Mouse (Mus musculus) cerebellum, adult 2 months (tissue): ENCODE measurements at regions not wholly inside any gene's neighbourhood (a gene's known extent, or its start where the extent isn't known, plus 50 kb on each side); places are given as distances from the start of the nearest gene placed in this dataset.

Source experiments
- DNase-seq, 2 experiments: peaks; one replicate each; pipeline ENCODE4 v3.0.0; 2021
- H3K27ac ChIP-seq: fragments of 200-500 bp; 2 replicates; pipeline ENCODE4 v1.5.1; 2012; ENCODE audit warnings: low read length, control low read depth, inconsistent platforms; ENCODE audit not compliant: insufficient read depth
- H3K27me3 ChIP-seq: fragments of 200-500 bp; 2 replicates; pipeline ENCODE4 v1.6.1; 2012; ENCODE audit warnings: inconsistent platforms, mild to moderate bottlenecking, low read length, moderate library complexity; ENCODE audit not compliant: control insufficient read depth, insufficient read depth
- H3K4me1 ChIP-seq: fragments of 200-500 bp; 2 replicates; pipeline ENCODE4 v1.6.1; 2011; ENCODE audit warnings: low read length; ENCODE audit not compliant: control insufficient read depth, insufficient read depth
- H3K4me3 ChIP-seq: fragments of 200-500 bp; replicated peaks from 2 replicates; pipeline ENCODE3; 2011; ENCODE audit warnings: mild to moderate bottlenecking, low read depth, low read length, control low read depth; ENCODE audit not compliant: insufficient read depth
- CTCF ChIP-seq: fragments of 200-500 bp; IDR thresholded peaks from 2 replicates; pipeline ENCODE4 v1.5.1; 2011; ENCODE audit warnings: low read depth, mild to moderate bottlenecking, control low read depth, low read length, moderate library complexity, borderline replicate concordance; ENCODE audit not compliant: insufficient read depth
- POLR2A ChIP-seq: fragments of 200-500 bp; IDR thresholded peaks from 2 replicates; pipeline ENCODE4 v1.6.1; 2011; ENCODE audit warnings: low read length, control low read depth, borderline replicate concordance; ENCODE audit not compliant: insufficient read depth
- WGBS: fragments of 180-500 bp; shearing (Covaris S2); methylation state at CpG from one replicate; pipeline ENCODE4 v1.1.7; 2018; 5-methylcytosine and 5-hydroxymethylcytosine counted together

DNA sequence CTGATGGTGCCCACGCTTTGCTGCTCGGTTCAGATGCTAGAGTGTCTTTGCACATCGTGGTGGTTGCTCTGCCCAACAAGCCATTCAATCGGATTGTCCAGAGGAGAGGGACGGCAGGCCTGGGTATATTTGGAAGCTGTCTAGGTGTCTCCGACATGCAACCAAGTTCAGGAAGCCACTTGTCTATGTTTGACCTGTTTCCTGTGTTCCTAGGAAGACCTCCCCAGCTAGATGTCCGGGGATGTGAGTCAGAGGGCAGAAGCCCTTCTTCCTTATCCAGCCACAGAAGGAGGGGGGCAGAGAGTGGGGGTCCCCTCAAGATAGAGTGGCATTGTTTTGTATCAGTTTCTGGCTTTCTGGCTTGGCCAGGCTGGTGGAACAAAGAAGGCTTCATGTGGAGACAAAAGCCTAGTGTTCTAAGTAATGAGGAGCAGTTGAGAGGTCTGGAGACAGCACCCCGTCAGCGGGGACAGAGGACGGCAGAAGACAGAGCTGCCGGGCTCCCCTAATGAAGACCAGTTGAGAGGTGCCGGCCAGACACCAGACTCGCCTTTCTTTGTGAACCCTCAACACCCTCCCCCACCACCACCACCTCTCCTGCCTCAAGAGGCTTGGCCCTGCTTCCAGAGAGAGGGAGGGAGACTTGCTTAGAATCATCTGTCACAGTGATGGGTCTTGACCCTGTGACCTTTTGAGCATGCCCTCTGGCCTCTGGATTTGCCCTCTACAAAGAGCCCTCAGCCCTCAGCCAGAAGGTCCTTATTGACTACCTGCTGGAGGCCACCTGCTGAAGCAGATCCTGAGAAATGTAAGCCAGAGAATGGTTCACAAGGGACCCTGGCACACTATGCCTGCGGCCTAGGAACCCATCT, 207.6 kb upstream of the Tbx3 start:
- Histone ChIP-seq H3K4me3 (no peak overlapping the region), H3K27ac (no peak overlapping the region), H3K4me1 (no peaks in the 10 kb centered on the region), H3K27me3 (peaks cover 2% of the 10 kb centered on the region; the same call in 1 of the 2 replicates)
- no peak for DNase-seq
- TF ChIP-seq POLR2A = no peak
- no peak for TF ChIP-seq CTCF
- WGBS = 63% methylated on average over 14 of the region's 14 CpGs

DNA sequence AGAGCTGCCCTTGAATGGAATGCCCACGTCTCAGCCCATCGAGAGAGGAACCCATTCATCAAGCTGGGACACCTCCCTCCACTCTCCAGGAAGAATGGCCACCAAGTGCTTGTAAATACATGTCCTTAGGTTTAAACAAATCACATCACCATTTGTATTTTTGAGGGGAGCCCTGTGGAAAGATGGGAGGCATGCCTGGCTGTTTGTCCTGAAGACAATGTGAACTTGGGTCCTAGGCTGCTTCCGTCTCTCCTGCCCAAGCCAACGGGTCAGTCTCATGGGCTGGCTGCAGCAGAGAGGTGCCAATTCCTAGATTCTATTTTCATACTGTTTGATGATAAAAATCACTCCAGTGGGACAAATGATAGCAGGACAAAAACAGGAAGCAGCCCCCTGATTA, 205.9 kb upstream of the Tbx3 start:
- no peak for DNase-seq
- no peaks in the 10 kb centered on the region for H3K4me1 ChIP-seq
- no peak for TF ChIP-seq CTCF
- no peak for TF ChIP-seq POLR2A
- peaks cover 2% of the 10 kb centered on the region; the same call in 1 of the 2 replicates for H3K27me3 ChIP-seq
- 89% methylated on average over 4 of the region's 4 CpGs for WGBS
- H3K27ac ChIP-seq = no peak overlapping the region
- H3K4me3 ChIP-seq = no peak overlapping the region

DNA sequence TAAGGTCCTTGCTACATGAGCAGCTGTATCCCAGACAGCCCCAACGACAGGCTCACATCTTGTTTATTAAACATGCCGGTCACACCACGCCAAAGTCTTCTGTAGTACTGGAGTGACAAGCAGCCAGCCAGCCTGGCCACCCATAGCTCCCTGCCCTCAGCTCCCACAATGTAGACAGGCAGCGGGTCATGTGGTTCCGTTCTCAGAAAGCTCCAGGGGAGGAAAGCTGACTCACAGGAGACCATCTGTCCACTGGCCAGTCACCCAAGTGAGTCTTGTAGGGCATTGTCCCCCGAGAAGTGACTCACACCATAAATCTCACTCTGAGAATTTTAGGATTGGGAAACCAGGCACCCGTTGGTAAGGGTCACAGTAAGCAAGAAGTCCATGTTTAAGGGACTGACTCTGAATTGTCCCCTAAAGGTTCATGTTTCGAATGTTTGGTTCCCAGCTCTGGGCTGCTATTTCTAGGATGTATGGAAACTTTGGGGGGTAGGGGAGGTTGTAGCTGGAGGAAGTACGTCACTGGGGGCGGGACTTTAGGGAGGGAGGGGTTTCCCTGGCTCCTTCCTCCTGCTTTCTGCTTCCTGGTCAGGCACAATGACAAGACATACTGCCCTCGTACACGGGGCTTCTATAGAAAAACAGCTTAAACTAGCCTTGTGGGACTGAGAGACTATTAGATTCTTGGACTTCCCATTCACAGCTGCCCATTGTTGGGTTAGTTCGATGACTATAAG, 203.0 kb upstream of the Tbx3 start:
- peak; percentile 25 to 44 for DNase-seq
- WGBS = 60% methylated on average over 13 of the region's 13 CpGs

DNA sequence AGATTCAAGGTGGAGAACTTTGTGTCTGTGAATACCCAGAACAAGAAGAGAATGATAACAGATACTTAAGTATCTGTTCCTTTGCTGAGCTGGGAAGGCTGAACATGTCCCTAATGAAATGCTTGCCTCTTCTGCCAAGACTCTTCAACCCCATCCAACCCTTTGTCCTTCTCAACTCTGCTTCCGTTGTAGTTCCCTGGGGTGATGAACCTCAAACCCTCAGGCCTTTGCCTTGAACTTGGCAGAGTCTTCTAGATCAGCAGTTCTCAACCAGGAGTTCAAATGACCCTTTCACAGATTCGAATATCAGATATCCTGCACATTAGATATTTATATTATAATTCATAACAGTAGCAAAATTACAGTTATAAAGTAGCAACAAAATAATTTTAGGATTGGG, 192.5 kb upstream of the Tbx3 start:
- H3K4me1 ChIP-seq = no peaks in the 10 kb centered on the region
- DNase-seq = no peak
- TF ChIP-seq POLR2A (no peak), CTCF (no peak)
- WGBS = 55% methylated on average over 2 of the region's 2 CpGs
- no peak overlapping the region for H3K4me3 ChIP-seq
- H3K27ac ChIP-seq = no peak overlapping the region
- H3K27me3 ChIP-seq = no peaks in the 10 kb centered on the region; the same call in 1 of the 2 replicates

More for the DNA sequence above, 203.0 kb upstream of the Tbx3 start:
- H3K4me1 ChIP-seq = no peaks in the 10 kb centered on the region
- TF ChIP-seq POLR2A (no peak), CTCF (no peak)
- H3K27ac ChIP-seq = no peak overlapping the region
- H3K4me3 ChIP-seq = no peak overlapping the region
- no peaks in the 10 kb centered on the region for H3K27me3 ChIP-seq

DNA sequence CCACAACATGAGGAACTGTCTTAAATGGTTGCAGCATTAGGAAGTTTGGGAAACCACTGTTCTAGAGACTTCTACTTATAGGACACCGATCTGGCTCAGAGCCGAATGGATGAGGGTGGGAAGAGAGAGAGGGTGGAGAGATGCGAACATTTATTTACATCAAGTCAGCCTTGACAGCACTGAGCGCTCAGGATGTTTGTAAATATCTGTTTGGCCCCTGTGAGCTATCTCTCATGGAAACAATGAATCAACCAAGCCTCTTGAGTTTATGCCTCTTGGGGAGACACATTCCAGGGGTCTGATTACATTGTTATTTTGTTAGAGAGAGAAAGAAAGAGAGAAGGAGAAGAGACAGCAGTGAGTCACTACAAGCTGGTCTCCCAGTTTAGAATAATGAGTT, 192.1 kb upstream of the Tbx3 start:
- H3K27ac ChIP-seq = no peak overlapping the region
- no peak overlapping the region for H3K4me3 ChIP-seq
- no peaks in the 10 kb centered on the region; the same call in 1 of the 2 replicates for H3K27me3 ChIP-seq
- no peak for TF ChIP-seq POLR2A
- TF ChIP-seq CTCF = no peak
- no peaks in the 10 kb centered on the region for H3K4me1 ChIP-seq
- WGBS = 96% methylated on average over 4 of the region's 4 CpGs
- no peak for DNase-seq

DNA sequence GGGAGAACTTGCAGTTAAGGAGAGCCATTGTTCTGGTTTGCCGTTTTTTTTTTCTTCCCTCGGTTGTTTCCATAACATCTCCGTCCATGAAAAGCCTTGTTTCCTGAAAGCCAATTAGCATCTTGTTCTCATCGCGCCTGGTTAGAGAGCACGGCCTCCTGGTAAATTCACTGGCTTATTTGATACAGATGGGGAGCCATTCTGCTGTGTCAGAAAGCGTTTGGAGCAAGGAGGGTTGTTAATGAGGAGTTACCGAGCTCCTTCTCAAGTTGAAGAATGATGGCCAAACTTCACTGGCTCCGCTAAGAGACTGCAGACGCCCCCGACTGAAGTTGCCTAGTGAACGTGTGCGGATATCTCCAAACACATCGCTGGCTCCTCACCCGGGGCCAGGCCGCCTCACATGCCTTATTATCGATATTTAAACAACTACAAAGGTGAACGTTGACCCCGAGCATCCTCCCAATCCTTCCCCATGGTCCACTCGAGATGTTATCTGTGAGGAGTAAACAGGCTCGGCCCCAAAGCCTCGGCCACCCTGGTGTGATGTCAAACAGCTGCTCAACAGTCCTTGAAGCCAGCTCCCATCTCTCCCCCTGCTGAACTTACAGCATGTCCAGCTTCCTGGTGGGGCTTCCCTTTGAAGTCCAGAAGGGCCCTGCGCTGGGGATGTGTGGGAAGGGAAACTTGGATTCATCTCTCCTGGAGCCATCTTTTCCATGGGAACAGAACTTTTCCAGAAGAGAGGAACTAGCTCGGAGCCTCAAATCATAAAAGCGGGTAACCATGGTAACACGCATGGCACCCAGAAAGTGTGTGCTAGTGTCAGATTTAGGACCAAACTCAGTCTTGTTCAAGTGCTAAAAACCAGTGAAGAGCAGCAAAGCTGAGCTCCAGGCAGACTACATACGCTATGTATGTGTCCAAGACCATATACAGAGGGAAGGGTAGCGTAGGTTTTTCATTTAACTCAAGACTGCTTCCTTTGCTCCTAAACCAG, 190.0 kb upstream of the Tbx3 start:
- 41% methylated on average over 28 of the region's 28 CpGs for WGBS
- TF ChIP-seq CTCF (no peak), POLR2A (no peak)
- DNase-seq = no peak
- Histone ChIP-seq H3K27ac (no peak overlapping the region), H3K4me1 (no peaks in the 10 kb centered on the region), H3K4me3 (no peak overlapping the region), H3K27me3 (no peaks in the 10 kb centered on the region; the same call in 1 of the 2 replicates)

DNA sequence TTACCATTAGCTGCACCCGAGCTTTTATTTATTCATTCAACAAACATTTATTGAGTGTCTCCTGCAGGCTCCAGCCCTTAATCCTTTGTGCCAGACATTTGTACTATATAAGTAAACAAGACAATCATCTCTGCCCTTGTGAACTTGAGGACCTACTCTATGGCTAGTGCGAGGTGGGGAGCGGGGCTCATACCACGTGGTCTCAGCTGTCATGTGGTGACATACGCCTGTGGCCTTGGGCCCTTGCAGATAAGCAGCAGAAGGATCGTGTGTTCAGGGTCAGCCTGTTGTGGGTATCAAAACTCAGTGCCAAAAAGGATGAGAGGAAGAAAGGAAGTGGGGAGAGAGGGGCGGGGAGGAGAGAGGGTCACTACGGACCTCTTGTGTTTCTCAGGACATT, 186.8 kb upstream of the Tbx3 start:
- Histone ChIP-seq H3K27ac (no peak overlapping the region), H3K27me3 (no peaks in the 10 kb centered on the region; the same call in 1 of the 2 replicates), H3K4me3 (no peak overlapping the region), H3K4me1 (no peaks in the 10 kb centered on the region)
- WGBS = 86% methylated on average over 8 of the region's 8 CpGs
- no peak for DNase-seq
- TF ChIP-seq CTCF = no peak
- no peak for TF ChIP-seq POLR2A
